Mouse (Mus musculus) thymus, postnatal 36 days (tissue): Measurements from ENCODE around the gene Fbxo9.
"Not testable (repeated sequence)": the region's sequence is repeated elsewhere in the genome, so short reads cannot be mapped to it uniquely, and the experiment has no call there.

Experiments used
- DNase-seq, 2 experiments: peaks; one replicate each; pipeline ENCODE4 v3.0.0; 2022; ENCODE audit warnings: mixed read lengths in 2 of 2

The Fbxo9 gene

DNA sequence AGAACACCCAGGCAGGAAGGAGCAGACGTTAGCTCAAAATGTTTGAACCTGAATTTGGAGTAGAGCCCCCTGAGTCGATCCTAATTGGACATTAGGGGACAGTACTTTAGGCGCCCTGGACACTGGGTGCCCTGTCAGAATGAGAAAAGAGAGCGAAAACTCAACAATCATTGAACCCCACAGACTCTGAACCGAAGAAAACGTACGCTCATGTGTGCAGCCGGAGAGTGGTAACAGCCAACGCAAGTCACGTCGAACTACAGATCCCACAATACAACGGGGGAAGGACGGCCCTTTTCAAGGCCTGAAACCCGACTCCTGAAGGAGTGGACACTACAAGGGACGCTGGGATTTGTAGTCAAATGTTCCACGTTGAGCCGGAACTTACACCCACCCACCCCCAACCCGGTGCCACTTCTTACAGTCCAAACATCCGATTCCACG, at the start of gene Fbxo9, which contains the start of gene Ick:
Fbxo9 (minus strand) TSS at position 270 of the 444 bp plus-strand sequence.
Ick (plus strand) TSS at position 397 of the 444 bp plus-strand sequence.
- DNase-seq = peak; percentile 78 to 88

DNA sequence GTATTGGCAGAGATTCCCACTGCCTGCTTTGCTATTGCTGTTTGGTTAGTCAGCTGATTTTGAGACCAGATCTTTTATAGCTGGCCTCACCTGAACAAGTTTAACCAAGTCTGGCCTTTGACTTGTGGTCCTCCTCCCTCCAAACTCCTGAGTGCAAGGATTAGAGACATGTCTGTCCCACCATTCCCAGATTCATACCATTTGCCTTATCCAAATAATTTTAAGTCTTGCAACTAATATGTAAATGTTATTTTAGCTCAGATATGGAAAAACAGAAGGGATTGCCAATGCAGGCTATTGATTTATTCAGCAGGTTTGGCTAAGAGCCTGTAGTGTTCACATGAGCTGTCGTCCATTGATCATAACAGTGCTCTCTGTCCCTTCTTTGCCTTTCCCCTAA, 48.4 kb upstream of the Fbxo9 start:
- no peak for DNase-seq

DNA sequence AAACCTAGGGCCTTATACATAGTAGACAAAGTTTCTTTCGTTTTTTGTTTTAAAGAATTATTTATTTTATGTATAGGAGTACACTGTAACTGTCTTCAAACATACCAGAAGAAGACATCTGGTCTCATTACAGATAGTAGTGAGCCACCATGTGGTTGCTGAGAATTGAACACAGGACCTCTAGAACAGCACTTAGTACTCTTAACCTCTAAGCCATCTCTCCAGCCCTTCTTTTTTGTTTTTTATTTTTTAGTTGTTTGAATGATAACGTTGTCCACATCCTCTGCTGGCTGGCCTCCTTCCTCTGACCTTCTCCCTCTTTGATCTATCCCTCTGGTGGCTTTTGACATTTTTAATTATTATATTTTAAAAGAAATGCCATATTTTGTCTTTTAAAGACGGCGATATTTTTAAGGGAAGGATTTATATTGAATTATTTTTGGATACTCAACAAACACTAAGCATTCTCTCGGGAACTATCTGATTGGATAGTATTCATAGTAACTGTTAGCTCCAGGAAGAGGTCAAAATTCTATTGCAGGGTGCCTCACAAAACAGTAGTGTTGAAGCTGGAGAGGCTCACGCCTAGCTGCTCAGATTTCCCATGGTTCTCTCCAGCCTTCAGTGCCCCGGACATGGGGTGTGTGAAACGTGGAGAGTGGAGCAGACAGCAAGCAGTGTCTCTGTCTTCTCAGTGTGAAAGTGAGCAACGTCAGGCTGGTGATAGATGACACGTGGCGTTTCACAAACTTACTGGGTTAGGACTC, 45.5 kb upstream of the Fbxo9 start:
- DNase-seq = no peak

DNA sequence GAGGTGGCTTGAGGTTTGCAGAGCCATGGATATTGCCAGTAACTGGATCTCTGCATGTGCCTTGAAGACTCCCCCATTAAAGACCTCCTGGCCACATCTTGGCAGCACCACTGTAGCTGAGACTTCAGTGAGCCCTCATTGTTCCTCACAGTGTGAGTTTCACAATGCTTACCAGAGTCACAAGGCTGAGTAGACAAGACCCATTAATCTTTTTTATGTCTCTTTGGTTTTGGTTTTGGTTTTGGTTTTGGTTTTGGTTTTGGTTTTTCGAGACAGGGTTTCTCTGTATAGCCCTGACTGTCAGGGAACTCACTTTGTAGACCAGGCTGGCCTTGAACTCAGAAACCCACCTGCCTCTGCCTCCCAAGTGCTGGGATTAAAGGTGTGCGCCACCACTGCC, 40.9 kb upstream of the Fbxo9 start:
- DNase-seq = not testable (repeated sequence)

DNA sequence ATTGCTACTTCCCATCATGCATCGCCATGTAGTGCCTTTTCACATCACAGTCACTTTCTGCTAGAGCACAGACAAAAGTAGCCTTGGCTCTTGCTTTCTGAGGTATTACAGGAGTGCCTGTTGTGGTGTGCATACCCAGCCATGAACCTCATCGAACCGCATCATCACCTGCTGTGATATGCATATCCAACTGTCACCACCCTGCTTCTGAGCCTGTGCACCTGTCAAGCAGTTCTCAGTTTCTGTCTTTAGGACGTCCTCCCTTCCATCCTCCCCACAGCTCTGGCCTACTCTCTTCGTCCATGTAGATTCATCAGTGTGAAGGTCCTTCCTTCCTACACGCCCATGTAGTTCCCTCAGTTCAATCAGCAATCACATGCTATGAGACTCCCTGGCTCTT, 39.3 kb upstream of the Fbxo9 start:
- no peak for DNase-seq

DNA sequence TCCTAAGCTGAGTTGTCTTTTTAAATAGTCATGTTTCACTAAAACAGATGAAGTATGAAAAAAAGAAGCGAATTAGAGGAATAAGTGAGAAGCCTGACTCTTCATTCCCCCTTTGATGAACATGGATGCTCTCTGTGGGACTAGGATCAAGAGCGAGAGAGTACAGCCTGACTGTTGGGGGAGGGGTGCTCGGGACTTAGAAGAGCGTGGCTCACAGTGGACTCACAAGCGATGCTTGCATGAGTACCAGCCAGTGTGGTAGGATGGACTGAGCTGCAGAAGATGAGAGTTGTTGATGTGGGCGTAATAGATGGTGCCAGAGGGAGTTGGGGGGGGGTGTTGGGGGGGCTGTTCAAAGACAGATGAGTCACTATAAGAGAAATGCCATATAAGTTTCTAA, 37.8 kb upstream of the Fbxo9 start:
- no peak for DNase-seq

DNA sequence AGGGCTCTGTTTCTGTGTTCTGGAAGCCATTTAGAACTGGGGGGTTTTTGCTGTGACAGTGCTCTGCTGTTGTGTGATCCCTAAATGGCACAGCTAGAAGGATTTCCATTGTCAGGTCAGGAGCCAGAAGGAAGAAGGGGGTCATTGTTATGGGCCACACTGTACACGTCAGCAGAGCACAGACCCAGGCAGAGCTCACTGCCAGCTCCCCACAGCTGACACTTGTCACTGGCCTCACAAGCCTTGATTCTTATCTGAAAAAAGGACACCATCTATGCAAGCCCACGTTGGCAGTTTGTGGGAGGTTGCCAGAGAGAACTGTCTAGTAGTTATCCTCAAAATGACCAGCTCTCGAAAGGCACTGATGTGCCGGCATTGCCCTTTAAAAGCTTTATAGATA, 37.2 kb upstream of the Fbxo9 start:
- no peak for DNase-seq

DNA sequence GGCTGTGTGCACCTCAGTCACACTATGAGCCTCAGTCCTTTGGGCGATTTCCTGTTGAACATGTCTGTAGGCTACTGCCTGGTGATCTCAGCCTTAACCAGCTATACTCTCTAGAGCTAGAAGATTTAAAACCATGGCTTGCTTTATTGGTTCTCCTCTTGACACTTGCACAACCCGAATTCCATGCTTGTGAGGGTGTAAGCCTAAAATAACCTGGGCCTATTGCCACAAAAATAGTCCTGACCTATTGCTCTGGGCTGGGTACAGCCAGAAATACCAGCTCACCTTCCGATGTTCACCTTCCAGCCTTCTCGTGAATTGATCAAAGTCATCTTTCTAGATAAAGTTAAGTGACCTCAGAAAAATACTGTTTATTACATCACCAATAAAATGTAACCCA, 30.6 kb upstream of the Fbxo9 start:
- DNase-seq = no peak

DNA sequence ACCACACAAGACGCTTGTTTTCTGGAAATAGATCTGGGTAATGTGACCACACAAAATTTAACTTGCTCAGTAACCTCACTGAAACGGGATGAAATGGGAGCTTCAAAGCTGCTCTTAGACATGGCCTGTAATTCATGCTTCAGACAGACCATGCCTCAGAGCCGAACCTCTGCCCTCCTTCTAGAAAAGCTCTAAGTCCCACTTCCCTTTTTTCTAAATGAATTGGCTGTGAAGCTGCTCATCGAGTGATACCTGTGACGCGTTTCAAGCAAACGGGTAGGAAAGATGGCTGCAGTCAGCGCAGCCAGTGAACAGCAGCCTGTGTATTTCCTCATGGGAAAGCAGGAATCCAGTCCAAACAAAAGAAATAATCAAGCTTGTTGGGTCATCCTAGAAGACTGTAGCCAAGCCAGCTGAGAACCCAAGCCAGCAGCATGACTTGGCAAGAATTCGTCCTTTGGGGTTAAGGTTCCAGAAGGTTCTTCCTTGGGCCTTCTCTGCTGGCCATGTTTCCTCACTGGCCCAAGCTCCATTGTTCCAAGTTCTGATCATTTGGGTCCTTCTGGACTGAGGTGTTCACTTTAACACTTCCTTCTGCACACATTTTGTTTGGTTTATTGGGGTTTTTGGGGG, 29.3 kb upstream of the Fbxo9 start:
- DNase-seq = no peak

DNA sequence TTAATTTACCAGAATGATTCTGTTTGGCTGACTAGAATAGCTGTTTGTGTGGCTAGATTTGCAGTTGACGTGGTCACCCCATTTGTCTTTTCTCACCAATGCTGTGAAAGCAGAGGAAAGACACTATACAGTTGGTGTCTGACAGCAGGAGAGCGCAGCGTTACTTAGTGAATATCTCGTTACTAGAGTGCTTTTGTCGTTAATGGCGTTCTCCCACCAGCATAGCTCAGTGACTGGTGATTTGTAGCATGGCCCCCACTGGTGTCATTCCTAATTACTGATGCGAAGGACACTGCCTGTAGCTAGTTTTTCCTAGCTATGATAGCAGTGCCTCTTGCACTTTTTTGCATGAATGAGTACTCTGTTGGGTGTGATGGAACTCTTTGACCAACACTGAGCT, 26.8 kb upstream of the Fbxo9 start:
- DNase-seq = no peak

DNA sequence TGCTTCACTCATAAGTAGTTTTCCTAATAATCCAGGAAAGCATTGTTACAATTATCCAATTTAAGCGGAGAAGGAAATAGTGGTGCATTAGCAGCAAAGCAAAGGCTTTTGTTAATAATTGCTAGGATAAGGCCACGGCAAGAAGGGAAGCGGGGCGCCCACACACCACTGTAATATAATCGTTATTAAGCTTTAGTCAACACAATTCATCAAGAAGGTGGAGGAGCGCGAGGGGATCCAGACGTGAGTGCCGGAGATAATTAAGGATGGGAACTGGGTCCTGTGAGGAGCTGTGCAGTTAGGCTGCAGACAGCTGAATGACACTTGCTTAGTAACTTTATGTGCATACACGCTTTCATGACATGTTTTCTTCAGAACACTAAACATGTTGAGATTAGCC, 17.8 kb upstream of the Fbxo9 start:
- no peak for DNase-seq

DNA sequence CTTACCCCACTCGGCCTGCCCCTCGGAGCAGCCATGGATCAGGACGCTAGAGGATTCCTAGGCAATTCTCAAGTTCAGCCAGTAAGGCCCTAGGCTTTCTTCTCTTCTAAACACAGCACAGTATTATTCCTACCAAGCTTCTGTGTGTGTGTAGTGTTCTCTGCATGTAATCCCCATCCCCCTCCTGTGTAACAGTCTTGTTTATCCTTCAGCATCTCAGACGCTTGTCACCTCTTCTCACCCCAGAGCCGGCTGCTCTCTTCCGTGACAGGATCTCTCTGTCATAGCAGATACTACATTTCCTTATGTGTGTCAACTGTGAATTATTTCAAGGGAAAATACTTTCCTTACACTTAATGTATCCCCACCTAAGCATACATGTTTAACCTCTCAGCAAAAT, 17.1 kb upstream of the Fbxo9 start:
- DNase-seq = no peak

DNA sequence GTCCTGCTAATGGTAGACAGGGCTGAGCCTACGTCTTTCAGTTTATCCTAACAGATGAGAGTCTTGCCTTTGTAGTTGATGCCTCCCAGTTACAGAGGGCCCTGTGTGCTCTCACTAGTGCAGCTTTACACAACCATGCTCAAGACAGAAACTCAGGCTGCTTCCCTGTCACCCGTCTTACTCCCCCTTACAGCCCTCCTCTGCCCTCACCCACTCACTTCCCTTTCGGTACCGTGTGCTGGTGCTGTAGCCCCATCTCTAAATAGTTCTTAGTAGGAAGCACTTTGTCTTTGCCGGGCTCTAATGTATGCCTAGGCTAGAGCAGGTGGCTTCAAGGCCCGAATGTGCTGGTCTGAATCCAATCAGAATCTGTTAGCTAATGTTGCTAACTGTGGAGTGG, 15.4 kb upstream of the Fbxo9 start:
- no peak for DNase-seq

DNA sequence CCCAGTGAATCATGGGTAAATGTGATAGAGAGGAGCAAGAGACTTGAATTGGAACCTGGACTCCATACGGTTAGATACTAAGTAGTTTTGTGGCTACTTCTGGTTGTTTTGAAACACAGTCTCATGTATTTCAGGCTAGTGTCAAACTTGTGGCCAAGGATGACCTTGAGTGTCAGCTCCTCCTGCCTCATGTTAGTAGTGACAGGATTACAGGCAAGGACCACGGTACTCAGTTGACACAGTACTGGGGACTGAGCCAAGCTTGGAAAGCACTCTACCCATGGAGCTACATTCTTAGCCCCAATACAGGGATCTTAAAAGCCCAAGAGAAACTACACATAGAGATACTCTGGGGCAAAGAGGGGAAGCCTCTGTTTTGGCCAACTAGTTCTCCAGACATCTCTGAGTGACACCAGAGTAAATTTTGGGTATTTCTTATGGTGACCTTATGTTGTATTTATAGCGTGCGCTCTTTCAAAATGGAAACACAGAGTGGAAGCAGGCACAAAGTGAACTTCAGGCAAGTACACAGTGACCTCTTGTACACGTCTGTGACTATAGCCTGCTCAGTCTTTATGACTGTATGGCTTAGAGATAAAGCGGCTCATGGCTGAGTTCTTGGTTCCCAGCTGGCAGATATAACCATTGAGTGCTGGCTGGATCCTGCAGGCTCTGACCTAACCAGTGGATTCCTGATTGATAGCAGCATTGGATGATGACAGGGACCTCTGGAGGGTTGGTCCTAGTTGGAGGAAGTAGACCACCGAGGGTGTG, 14.3 kb upstream of the Fbxo9 start:
- DNase-seq = no peak

DNA sequence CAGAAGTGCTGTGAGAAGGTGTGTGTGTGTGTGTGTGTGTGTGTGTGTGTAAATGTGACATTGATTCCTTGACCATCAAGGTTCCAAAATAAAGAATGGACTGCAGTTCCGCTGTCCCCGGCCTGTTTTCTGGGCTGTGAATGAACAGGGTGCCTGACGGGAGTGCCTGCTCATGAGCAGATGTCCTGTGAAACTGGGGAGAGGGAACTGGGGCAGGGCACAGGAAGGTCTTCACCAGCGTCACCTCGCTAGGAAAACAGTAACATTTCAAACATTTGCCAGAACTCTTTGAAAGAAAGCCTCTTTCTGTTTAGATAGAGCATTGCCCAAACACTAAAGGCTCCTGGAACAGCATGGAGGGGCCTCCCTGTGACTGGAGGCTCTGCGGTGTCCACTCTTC, 13.1 kb upstream of the Fbxo9 start:
- no peak for DNase-seq

DNA sequence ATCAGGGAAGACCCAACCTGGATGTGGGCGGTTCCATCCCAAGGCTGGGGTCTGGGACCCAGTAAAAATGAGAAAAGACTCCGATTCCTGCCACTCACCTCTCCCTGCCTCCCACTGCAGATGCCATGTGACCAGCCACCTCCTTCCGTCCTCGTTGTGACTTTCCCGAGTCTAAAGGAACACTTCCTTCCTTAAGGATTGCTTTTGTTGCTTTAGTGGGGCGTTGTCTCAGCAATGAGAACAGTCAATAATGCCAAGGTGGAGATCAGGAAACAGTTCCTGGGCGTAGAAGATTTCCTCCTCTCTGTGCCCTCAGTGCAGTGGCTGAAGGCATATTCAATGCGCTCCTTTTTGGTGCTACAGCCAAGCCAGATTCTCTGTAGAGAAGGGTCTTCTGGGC, 12.5 kb upstream of the Fbxo9 start:
- no peak for DNase-seq

DNA sequence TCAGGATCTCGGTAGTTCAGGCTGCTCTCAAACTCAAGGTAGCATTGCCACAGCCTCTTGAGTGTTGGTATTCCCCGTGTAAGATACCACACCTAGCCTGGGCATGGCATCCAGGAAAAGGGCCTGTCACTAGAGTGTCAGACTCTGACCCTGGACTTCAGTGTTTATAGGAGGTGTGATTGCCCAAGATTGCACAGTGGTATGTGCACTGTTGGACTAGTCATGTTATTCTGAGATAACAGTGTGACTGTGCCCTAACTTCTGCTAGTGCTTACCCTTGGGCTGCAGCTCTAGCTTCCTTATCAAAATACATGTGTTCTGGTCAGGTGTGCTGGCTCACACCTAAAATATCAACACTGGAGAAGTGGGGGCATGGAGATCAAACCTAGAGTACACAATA, 8.8 kb upstream of the Fbxo9 start:
- no peak for DNase-seq

DNA sequence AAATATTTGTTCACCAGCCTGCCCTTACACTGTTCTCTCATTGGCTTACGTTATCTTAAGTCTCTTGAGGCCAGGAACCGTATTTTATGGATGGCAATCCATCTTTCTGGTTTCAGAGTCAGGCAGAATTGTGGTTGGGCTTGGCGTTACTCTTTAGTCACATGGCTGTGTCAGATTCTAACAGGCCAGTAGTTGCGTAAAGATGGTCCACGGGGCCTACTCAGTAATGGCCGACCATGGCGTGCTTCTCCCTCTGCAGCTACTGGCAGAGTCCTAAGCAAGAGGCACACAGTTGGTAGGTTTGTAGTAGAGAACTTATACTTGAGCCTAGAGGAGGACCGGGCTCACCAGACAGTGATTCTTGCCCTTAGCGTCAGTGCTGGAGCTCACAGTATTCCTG, 6.9 kb upstream of the Fbxo9 start:
- DNase-seq = no peak

DNA sequence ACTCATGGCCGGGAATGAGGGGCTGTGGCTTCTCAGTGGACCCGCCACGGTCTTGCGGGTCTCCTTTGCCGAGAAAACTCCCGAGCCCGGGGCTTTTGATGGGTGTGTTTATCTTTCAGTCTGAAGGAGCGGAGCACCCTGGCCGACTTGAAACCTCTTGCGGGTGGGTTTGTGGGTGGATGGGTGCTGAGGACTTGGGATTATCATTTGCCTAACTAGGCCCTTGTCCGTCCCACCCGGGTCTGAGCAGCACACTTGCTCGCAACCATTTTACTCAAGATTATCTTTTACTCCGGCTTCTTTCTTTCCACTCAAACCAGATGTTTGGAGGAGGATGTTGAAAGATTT, 4.6 kb upstream of the Fbxo9 start:
- DNase-seq = no peak

DNA sequence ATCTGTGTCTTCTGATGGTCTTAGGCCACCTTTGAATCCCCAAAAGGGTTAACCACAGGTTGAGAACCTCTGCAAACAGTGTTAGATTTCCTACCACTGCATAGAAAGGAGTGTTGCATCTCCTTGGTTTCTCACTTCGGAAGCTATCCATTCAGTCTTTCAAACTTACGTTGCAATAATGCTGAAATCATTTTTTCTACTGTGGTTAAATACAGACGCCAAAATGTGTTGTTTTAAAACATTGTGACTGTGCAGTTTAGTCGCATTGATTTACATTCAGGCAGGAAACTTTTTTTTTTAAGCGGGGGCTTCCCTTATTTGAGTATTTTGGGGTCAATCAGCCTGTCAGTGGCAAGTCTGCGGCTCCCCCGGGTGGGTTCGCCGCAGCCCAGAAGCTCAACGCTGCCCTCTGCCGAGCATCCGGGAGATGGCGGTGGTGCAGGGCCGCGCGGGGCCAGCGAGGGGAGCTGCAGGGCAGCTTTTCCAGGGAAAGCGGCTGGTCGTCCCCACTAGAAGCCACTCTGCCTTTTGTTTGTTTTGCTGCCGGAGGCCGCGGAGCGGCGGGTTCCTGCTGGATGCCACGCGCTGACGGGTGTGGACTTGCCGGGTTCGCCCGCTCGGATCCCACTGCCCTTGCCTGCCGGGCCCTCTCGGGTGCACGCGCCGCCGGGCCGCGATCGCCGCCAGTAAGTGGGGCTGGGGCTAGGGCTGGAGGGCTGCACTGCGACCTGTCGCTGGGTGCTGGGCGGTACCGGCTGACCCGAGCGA, 4.1 kb upstream of the Fbxo9 start:
- DNase-seq = peak; percentile 92 to 95

DNA sequence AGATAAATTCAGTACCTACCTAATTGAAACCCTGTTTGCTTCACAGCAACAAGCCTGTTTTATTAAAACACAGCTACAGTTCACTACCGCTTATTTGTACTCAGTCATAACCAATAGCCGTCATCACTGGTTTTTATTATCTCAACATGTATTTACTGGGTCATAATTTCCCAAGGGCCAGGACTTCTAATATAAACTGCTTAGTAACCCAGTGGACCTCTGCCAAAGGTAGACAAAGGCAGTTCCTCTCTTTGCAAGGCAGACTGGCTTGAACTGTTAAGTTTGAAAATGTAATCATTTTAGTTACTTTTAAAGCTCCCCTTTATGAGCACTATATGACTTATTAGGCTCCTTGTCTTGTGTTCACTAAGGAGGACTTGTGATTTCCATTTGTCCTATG, 2.6 kb upstream of the Fbxo9 start:
- DNase-seq = no peak

DNA sequence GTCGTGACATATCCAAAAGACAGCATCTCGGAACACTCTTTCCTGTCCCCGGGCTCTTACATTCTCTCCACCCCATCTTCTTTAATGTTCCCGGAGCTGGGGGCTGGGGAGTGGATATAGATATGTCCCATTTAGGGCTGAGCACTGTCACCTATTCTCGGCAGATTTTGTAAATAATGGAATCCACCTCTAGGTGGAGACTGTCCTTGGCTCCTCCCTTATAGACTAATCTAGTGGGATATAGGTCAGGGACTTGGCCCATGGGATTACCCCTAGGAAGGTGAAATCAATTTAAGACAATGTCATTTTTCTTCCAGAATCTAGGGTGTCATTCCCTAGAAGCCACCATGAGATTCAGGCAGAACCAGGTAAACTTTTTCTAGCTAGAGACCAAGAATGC, 791 bp upstream of the Fbxo9 start:
- no peak for DNase-seq
